Mouse (Mus musculus): ENCODE results near the gene Cipc. TPM values are rescaled to one million over a fixed set of nuclear protein-coding genes. Genes with fewer than 3 reads are reported as not detected.
A peak's percentile ranks its signal among the peaks of the same experiment; 100 is the strongest.

Cipc gene
- total RNA-seq, 1 experiment from 2014 or later: 29.9 TPM

- no peak for DNase-seq
These were observed 14.0 kb downstream of the Cipc start for GRCm38 (mm10) chr12:86960791-86961335.

DNA sequence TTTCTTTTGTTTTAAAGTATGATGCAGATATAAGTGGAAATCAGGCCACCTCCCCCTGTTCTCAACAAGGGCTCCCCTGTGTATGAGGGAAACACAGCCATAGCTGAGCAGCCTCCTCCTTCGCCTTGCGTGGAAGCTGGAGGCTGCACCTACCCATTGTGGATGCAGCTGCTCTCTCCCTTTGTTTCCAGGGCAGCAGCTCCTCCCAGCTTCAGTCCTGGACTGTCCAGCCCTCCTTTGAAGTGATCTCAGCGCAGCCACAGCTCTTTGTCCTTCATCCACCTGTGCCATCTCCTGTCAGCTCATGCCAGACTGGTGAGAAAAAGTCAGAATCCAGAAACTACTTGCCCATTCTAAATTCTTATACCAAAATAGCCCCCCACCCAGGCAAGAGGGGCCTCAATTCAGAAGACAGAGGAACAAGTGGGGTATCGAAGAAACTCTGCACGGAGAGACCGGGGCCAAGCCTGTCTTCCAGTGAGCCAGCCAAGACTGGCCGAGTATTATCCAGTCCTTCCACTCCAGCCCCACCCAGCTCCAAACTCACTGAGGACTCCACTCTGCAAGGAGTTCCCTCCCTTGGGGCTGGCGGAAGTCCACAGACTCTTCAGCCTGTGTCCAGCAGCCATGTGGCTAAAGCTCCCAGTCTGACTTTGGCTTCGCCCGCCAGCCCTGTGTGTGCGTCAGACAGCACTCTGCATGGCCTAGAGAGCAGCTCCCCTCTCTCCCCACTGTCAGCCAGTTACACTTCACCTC is 14.9 kb downstream of the Cipc start:
- DNase-seq: no peak

- DNase-seq: no peak
These were observed 17.6 kb downstream of the Cipc start for GRCm38 (mm10) chr12:86964278-86965057.

GRCm38 (mm10) chr12:86965237-86965799 is 18.5 kb downstream of the Cipc start:
- DNase-seq: no peak

DNA sequence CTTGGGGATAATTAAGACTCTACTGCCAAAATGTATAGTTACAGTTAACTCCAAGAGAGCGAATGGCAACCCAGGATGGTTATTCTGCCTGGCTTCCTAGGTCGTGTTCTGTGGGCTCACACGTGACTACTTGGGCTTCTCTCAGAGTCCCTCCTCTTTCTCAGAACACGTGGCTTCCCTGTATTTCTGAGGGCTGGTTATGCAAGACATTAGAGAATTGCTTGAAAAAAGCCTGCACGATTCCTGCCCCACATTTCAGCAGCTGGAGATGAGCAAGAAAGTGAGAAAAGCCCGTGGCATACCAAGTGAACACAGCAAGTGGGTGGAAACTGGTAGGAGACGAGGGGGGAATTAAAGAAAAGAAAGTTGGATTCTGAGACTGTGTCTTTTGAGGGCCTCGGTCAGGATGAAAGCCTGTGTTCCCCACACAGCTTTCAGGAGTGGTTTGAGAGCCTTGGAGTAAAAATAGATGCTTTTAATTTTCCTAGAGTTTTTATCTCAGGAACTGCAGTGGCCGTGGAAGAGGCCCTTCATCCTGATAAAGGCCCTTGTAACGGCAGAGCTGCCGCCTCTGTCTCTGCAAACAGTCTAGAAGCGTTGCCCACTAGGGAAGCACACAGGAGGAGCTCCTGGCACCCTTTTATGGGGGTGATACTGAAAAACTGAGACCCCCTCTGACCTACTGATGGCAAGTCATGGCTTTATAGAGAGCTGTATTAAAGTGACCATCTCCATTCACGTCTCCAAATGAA is 21.8 kb downstream of the Cipc start:
- no peak for DNase-seq

DNA sequence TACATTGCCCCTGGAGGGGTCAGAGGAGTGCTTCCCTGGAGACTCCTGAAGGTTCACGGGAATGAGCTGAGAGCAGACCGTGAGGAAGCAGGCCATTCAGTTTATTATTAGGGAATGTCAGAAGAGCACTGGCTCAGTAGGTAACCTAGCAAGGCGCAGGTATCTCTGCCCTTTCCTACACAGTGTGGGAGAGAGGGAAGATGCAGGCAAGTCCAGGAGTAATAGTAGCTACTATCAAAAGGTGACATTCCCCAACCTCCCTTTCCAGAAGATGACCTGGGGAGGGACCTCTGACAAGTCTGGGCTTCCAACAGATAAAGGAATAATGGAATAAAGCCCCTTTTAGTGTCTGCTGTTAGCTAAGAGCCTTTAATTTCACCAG is 22.4 kb downstream of the Cipc start:
- DNase-seq: no peak

GRCm38 (mm10) chr12:86971089-86971488 is 24.2 kb downstream of the Cipc start:
- DNase-seq: no peak

DNA sequence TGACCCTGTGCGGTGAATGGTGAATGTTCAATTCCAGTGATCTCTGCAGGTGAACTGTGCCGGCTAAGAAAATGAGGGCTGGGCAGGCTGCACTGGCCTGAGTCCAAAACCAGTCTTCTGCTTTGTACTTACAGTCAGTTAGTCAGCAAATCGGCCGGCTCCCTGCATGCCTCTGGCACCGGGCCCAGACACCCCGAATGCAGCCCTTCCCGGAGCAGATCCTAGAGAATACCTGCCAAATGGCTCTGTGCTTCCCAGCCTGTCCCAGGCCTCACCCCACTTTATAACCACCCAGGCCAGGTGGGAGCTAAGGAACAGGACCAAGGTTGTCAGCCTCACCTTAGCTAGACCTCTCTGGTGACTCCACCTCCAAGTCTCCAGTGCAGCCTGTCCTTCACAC is 26.4 kb downstream of the Cipc start:
- DNase-seq: peak; percentile 85

- no peak for DNase-seq
These were observed 26.9 kb downstream of the Cipc start for GRCm38 (mm10) chr12:86973706-86974105.

- peak; percentile 65 for DNase-seq
These were observed 27.8 kb downstream of the Cipc start for GRCm38 (mm10) chr12:86974387-86975288.

DNA sequence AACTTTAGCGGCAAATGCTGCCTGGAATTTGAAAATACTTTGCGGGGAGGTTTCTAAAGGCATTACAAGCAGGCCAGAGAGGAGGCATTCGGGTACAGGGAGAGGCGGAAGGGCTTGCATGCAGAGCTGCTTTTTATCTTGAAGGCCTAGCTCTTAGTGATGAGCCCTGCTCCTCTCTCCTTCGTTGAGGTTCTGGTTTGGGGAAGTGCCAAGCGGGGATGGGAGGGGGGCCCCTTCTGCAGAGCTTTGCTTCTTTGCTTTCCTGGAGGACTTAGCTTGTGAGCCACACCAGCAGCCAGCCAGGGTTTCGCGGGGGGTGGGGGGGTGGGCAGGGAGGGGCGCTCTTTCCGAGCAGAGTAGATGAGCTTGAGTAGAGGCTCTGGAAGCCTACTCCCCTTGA is 28.9 kb downstream of the Cipc start:
- DNase-seq: no peak

GRCm38 (mm10) chr12:86976511-86977168 is 29.8 kb downstream of the Cipc start:
- DNase-seq: no peak

- peak; percentile 83 for DNase-seq
These were observed 31.0 kb downstream of the Cipc start for GRCm38 (mm10) chr12:86977833-86978232.

DNA sequence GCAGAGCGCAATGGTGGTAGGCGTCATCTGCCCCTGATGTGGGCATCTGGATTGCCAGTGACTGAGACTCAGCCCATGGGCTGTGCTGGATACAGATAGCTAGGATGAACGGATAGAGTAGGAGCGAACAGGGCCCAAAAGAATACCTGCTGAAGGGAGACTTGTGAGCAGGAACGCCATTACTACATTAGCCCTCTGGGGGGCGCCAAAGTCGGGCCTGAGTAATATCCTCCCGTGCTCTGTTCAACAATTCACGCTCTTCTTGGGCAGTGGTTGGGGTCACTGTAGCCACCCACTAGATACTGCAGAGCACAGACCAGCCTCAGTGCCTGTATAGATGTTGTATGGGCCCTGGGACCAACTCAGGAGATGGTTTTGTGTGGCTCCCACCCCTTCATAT is 34.3 kb downstream of the Cipc start:
- DNase-seq: no peak

DNA sequence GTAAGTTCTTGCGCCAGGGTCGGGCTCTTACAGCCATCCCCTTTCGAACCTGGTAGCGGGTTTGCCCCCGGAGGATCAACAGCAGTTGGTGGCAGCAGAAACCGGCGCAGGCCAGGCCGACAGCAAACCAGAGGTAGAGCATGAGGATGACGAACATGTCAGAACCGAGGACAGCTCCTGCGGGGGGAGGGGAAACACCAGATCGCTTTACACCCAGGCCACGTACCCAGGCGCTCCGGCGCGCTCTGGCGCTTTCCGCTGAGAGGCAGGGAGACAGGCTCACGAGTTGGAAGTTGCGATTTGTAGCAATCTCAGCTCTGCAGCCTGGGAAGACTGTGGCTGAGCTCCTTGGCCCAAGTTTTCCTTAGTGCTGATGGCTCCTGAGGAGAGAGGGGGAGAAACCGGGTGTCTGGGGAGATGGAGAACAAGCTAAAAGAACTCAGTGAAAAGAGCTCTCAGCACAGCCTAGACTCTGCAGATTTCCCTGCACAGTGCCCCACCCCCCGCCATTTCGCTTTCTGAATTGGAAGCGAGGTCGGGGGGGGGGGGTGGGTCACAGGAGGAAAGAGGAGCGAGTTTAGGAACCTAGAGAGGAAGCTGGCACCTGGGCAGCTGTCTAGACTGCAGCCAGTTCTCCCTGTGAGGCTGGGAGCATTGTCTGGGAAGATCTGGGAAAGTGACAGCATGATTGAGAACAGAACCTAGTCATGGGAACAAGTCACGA is 36.8 kb downstream of the Cipc start:
- peak; percentile 67 for DNase-seq

GRCm38 (mm10) chr12:86984194-86984555 is 37.3 kb downstream of the Cipc start:
- DNase-seq: peak; percentile 60

DNA sequence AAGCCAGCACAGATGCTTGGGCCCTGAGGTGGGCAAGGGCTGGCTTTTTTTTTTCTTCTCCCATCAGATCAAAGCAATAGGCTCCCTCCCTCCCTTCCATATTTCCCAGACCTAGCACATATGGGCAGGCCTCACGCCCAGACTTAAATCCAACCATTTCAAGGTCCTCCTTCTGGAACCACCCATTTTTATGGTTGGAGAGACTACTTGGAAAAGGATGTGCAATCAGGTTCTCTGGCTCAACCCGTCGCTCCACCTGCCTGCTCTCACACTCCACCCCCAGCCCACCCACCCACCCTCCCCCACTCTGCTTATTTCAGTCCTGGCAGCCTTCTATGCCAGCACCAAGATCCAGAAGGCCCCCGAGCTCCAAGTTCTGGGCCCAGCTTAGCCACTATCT is 39.7 kb downstream of the Cipc start:
- no peak for DNase-seq

GRCm38 (mm10) chr12:86988227-86988626 is 41.4 kb downstream of the Cipc start:
- no peak for DNase-seq

DNA sequence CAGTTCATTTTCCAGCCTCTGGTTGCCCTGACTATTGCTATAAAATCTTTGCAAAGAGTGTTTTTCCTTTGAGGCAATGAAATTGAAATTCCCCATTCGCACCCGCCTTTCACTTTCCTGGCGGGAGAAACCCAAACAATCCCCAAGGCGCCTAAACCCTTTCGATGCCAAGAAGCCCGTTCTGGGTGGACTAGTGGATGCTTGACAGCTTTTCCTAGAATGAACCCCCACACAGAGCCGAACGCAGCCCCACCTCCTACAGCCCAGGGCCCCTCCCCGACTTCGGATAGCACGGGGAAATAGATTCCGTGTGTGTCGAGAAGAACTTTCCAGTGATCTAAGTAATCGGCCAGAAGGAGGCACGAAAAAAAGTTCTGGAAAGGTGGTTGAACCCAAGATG is 42.5 kb downstream of the Cipc start:
- no peak for DNase-seq

Measured in adrenal gland, postnatal 25 days (tissue).